Mouse (Mus musculus) embryonic facial prominence, embryonic 12.5 days (tissue): ENCODE results near the gene Fam168a. TPM values are rescaled to one million over a fixed set of nuclear protein-coding genes. Genes with fewer than 3 reads are reported as not detected.
A peak's percentile ranks its signal among the peaks of the same experiment; 100 is the strongest.

Experiments used
- ATAC-seq: fragments of 200-750 bp; cut with Nextera tagmentation; 2 replicates; pipeline ENCODE4 v1.8.0; 2017; ENCODE audit not compliant: insufficient number of reproducible peaks, insufficient read depth, low FRiP score, low TSS enrichment
- H3K27ac ChIP-seq: fragments of 300-500 bp; sonication (generic); 2 replicates; pipeline ENCODE4 v1.5.1; 2016; ENCODE audit warnings: mild to moderate bottlenecking
- H3K27me3 ChIP-seq: fragments of 300-500 bp; sonication (generic); 2 replicates; pipeline ENCODE4 v1.6.1; 2016; ENCODE audit warnings: mild to moderate bottlenecking, moderate library complexity
- H3K36me3 ChIP-seq: fragments of 300-500 bp; sonication (generic); 2 replicates; pipeline ENCODE4 v1.6.1; 2016; ENCODE audit warnings: mild to moderate bottlenecking
- H3K4me1 ChIP-seq: fragments of 300-500 bp; sonication (generic); 2 replicates; pipeline ENCODE4 v1.6.1; 2016
- H3K4me2 ChIP-seq: fragments of 300-500 bp; sonication (generic); replicated peaks from 2 replicates; pipeline ENCODE4 v1.6.1; 2016; ENCODE audit warnings: mild to moderate bottlenecking, moderate library complexity
- H3K4me3 ChIP-seq: fragments of 300-500 bp; sonication (generic); 2 replicates; pipeline ENCODE4 v1.5.1; 2016; ENCODE audit warnings: mild to moderate bottlenecking
- H3K9ac ChIP-seq: fragments of 300-500 bp; sonication (generic); 2 replicates; pipeline ENCODE4 v1.6.1; 2016; ENCODE audit warnings: mild to moderate bottlenecking, moderate library complexity
- H3K9me3 ChIP-seq: fragments of 300-500 bp; sonication (generic); 2 replicates; pipeline ENCODE4 v1.6.1; 2016; ENCODE audit warnings: mild to moderate bottlenecking, moderate library complexity
- WGBS: fragments of 180-500 bp; shearing (Covaris S2); methylation state at CpG from one replicate; pipeline ENCODE4 v1.1.7; 2016; 5-methylcytosine and 5-hydroxymethylcytosine counted together
- polyA plus RNA-seq: library from polyadenylated mRNA; unstranded; fragments of >200 nt; fragmentation: Nextera tagmentation; extraction: Ambion mirVana; gene quantifications from 2 replicates; pipeline ENCODE4 v1.2.1, GENCODE M21; 2016

Fam168a gene
- polyA plus RNA-seq, 1 experiment from 2014 or later: 51.8 TPM

DNA sequence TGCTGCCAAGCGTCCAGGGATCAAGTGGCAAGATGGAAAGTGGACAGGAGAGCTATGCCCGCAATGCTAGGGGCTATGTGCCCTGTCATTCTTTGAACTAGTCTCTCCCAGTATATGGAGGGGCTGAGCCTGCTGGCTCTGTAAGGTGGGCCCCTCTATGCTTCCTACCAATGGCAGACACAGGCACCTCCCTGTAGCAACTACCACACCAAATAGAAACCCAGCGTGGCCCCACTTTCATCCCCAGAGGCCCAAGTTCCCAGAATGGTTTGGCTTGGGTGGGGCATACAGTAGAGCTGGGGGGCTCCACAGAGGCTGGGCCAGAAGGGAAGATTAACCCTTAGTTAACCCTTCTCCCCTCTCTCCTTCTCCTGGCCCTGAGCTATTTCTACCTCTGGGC, 154.0 kb downstream of the Fam168a start:
- ATAC-seq: no peak
- H3K4me1 ChIP-seq: peaks cover 38% of the 10 kb centered on the region

GRCm38 (mm10) chr7:100861209-100861608, 154.8 kb downstream of the Fam168a start:
- H3K4me2 ChIP-seq: no peak overlapping the region
- no peaks in the 10 kb centered on the region for H3K36me3 ChIP-seq
- H3K9me3 ChIP-seq: no peaks in the 10 kb centered on the region
- H3K4me1 ChIP-seq: peaks cover 31% of the 10 kb centered on the region
- no peaks in the 10 kb centered on the region; the same call in 1 of the 2 replicates for H3K27me3 ChIP-seq
- H3K27ac ChIP-seq: no peak overlapping the region
- WGBS: 90% methylated on average over 5 of the region's 5 CpGs
- no peak overlapping the region for H3K4me3 ChIP-seq
- no peak for ATAC-seq
- H3K9ac ChIP-seq: no peak overlapping the region

More for the DNA sequence above, 154.0 kb downstream of the Fam168a start:
- Histone ChIP-seq H3K27ac (no peak overlapping the region), H3K4me2 (no peak overlapping the region), H3K9ac (no peak overlapping the region), H3K4me3 (no peak overlapping the region), H3K27me3 (no peaks in the 10 kb centered on the region; the same call in 1 of the 2 replicates), H3K36me3 (no peaks in the 10 kb centered on the region), H3K9me3 (no peaks in the 10 kb centered on the region)
- 75% methylated on average over 3 of the region's 3 CpGs for WGBS

GRCm38 (mm10) chr7:100862353-100862752, 155.9 kb downstream of the Fam168a start:
- WGBS: 5% methylated on average over 4 of the region's 4 CpGs
- peaks cover 26% of the 10 kb centered on the region for H3K4me1 ChIP-seq

DNA sequence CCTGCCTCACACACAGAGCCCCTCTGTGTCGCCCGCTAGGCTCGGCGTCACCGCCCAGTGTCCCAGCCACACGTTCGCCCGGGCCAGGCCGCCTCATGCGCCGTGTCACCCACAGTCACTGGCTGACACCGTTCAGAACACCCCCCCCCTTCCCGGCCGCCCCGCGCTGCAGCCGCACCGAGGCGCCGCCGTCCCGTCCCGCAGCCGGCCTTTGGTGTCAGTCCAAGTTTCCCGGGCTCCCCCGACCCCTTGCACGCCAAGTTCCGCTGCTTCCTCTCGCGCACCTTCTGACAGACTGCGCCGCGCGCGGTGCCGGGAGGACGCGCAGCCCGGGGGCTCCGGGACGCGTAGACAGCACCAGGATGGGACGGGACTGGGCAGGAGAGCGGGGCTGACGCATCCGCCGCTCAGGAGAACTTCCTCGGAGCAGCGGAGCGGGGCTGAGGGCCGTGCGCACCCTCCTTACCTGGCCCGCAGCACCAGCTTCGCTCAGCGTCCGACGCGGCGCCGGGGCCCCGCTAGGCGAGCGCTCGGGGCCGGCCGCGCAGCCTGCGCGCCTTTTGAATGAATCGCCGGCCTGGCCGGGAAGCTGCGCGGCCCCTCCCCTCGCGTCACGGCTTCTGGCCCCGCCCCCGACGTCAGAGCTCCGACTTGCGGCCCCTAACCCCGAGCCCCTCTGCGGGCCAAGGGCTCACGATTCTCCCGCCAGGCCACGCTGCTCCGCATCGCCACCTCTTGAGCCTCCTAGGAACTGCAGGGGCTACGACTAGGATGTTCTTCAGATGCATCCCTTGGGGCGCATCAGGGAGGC, 156.6 kb downstream of the Fam168a start, which contains the start of gene Relt:
Gene Relt, minus strand, starts transcription at position 619 of the 811 bp plus-strand sequence.
- H3K4me2 ChIP-seq: peak within 1 kb of the TSS; percentile 98
- WGBS: under 1% methylated on average over 84 of the region's 91 CpGs
- H3K9ac ChIP-seq: peak within 1 kb of the TSS; percentile 61
- no peaks in the 10 kb centered on the region for H3K36me3 ChIP-seq
- ATAC-seq: peak; percentile 84
- peak within 1 kb of the TSS; percentile 43; the same call in 1 of the 2 replicates for H3K27ac ChIP-seq
- H3K27me3 ChIP-seq: no peaks in the 10 kb centered on the region; the same call in 1 of the 2 replicates
- peaks cover 21% of the 10 kb centered on the region for H3K4me1 ChIP-seq
- no peaks in the 10 kb centered on the region for H3K9me3 ChIP-seq
- peak within 1 kb of the TSS; percentile 70 for H3K4me3 ChIP-seq

More at GRCm38 (mm10) chr7:100862353-100862752, 155.9 kb downstream of the Fam168a start:
- H3K27ac ChIP-seq: no peak overlapping the region
- H3K4me3 ChIP-seq: peak overlapping the region; percentile 70
- H3K4me2 ChIP-seq: peak overlapping the region; percentile 98
- H3K36me3 ChIP-seq: no peaks in the 10 kb centered on the region
- no peaks in the 10 kb centered on the region for H3K9me3 ChIP-seq
- H3K27me3 ChIP-seq: no peaks in the 10 kb centered on the region; the same call in 1 of the 2 replicates
- peak overlapping the region; percentile 61 for H3K9ac ChIP-seq
- ATAC-seq: peak; percentile 1; the same call in 1 of the 2 replicates

- WGBS: 11% methylated on average over 3 of the region's 3 CpGs
Observed at GRCm38 (mm10) chr7:100866675-100867074, 160.2 kb downstream of the Fam168a start.

GRCm38 (mm10) chr7:100867561-100867960, 161.1 kb downstream of the Fam168a start:
- Histone ChIP-seq H3K27me3 (no peaks in the 10 kb centered on the region), H3K9me3 (no peaks in the 10 kb centered on the region), H3K4me3 (no peak overlapping the region), H3K4me1 (peaks cover 2% of the 10 kb centered on the region; the same call in 1 of the 2 replicates), H3K4me2 (no peak overlapping the region), H3K9ac (no peak overlapping the region), H3K36me3 (peaks cover 13% of the 10 kb centered on the region), H3K27ac (no peak overlapping the region)
- ATAC-seq: no peak
- WGBS: 58% methylated on average over 2 of the region's 2 CpGs

More at GRCm38 (mm10) chr7:100866675-100867074, 160.2 kb downstream of the Fam168a start:
- Histone ChIP-seq H3K4me2 (no peak overlapping the region), H3K36me3 (peaks cover 5% of the 10 kb centered on the region; the same call in 1 of the 2 replicates), H3K27me3 (no peaks in the 10 kb centered on the region; the same call in 1 of the 2 replicates), H3K4me3 (no peak overlapping the region), H3K27ac (no peak overlapping the region), H3K4me1 (peaks cover 11% of the 10 kb centered on the region; the same call in 1 of the 2 replicates), H3K9me3 (no peaks in the 10 kb centered on the region), H3K9ac (no peak overlapping the region)
- no peak for ATAC-seq

DNA sequence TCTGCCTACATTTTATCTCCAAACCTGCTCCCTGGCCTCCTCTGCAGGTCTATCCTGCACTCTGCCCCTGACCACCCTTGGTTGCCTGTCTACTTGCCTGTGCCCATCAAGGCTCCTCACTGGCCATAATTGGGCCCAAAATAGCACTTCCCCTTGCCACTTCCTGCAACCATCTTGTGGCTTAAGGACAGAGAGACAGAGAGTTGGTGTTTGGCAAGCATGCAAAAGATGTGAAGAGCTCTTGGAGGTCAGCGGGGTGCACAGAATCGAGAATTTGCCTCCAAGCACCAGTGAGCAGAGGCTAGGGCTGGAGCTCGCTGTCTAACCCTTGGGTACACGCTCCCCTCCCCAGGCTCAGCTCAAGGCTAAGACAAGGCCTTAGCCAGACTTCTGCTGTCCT, 162.1 kb downstream of the Fam168a start:
- no peak overlapping the region for H3K4me2 ChIP-seq
- H3K4me1 ChIP-seq: no peaks in the 10 kb centered on the region
- ATAC-seq: no peak
- peaks cover 23% of the 10 kb centered on the region for H3K36me3 ChIP-seq
- H3K9me3 ChIP-seq: no peaks in the 10 kb centered on the region
- no peak overlapping the region for H3K27ac ChIP-seq
- 66% methylated on average over 4 of the region's 4 CpGs for WGBS
- no peak overlapping the region for H3K9ac ChIP-seq
- H3K27me3 ChIP-seq: no peaks in the 10 kb centered on the region
- H3K4me3 ChIP-seq: no peak overlapping the region

DNA sequence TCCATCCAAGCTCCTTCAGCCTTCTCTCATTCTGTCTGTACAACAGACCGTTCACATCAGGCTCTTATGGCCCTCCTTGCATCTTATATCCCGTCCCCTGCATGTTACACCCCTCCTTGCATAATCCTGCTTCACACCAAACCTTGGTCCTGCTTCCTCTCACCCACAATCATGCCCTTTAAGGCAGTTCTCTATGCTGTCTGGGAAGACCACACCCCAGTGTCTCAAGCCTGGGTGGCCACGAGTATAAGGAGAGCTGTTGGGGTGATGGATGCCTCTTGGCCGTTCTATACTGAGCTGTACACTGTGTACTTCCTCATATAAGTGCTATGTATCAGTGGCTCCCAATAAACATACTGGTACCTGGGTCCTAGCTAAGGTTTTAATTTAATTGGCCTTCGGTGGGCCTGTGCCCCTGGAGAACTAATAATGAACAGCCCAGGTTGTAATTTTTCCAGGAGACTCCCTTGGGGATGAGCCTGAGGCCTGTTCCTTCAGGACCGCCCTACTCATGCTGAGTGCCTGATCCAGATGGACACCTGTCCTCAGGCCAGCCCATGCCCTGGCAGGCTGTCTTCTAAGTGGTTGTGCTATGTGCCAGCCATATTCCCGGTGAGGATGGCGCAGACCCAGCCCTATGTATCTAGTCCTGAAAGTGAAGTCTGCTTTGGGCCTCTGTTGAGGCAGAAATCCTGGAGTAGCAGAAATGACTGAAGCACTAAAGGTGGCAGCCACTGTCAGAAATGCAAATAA, 163.6 kb downstream of the Fam168a start:
- Histone ChIP-seq H3K27ac (no peak overlapping the region), H3K9ac (no peak overlapping the region), H3K4me3 (no peak overlapping the region), H3K4me1 (no peaks in the 10 kb centered on the region), H3K4me2 (no peak overlapping the region), H3K27me3 (no peaks in the 10 kb centered on the region), H3K36me3 (peaks cover 37% of the 10 kb centered on the region), H3K9me3 (no peaks in the 10 kb centered on the region)
- WGBS: 87% methylated on average over 8 of the region's 8 CpGs
- ATAC-seq: no peak

DNA sequence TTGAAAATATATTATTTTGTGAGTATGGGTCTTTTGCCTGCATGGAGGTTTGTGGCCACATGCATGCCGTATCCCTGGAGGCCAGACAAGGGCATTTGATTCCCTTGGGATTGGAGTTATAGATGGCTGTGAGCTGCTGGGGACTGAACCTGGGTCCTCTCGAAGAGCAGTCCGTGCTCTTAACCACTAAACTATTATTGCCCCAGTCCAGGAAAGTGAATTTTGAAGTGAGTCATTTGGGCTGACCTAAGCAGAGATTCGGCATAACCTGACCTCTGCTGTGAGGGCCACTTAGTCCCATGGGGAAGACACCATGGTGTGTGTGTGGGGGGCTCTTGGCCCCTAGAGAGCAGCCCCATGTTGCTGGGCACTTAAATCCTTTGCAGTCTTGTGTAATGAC, 164.9 kb downstream of the Fam168a start:
- no peaks in the 10 kb centered on the region for H3K27me3 ChIP-seq
- H3K9me3 ChIP-seq: no peaks in the 10 kb centered on the region
- H3K27ac ChIP-seq: no peak overlapping the region
- H3K9ac ChIP-seq: no peak overlapping the region
- ATAC-seq: no peak
- H3K4me1 ChIP-seq: no peaks in the 10 kb centered on the region
- H3K4me2 ChIP-seq: no peak overlapping the region
- H3K4me3 ChIP-seq: no peak overlapping the region
- 82% methylated on average over 4 of the region's 4 CpGs for WGBS
- peaks cover 47% of the 10 kb centered on the region for H3K36me3 ChIP-seq

DNA sequence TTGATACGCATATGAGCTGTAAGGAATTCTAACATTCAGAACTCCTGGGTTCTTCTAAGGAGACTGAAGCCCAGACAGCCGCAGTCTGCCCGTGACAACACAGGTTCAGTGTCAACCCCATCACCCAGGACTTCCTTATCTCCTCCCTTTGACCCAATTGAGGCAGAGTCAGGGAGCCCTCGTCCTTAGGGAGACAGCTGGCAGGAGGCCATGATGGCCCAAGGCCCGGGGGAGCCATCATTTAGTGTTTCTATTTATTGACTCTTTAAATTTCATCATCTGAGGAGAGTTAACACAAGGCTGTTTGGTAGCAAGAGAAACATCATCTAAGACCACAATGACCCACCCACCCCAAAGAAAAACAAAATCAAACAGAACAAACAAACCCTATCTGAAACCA, 165.5 kb downstream of the Fam168a start:
- Histone ChIP-seq H3K9me3 (no peaks in the 10 kb centered on the region), H3K4me1 (no peaks in the 10 kb centered on the region), H3K4me2 (no peak overlapping the region), H3K9ac (no peak overlapping the region), H3K36me3 (peaks cover 52% of the 10 kb centered on the region), H3K27ac (no peak overlapping the region), H3K4me3 (no peak overlapping the region), H3K27me3 (no peaks in the 10 kb centered on the region)
- no peak for ATAC-seq
- 88% methylated on average over 5 of the region's 5 CpGs for WGBS

DNA sequence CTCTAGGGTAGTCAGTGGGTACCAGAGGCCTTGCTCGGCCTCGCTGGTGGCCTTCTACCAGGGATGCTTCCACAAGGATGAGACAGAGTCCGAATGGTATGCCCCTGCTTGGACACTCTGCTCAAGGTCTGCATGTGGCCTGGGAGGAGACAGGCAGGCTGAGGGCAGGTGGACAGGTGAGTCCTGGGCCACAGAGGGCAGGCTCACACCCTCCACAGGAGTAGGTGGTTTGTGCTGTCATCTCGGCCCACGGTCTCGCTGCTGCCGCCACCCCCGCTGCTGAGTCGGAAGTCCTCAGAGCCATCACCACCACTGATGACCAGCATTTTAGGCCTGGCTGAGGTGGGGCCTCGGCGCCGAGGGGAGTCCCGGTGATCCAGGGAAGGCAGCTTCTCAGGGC, 166.8 kb downstream of the Fam168a start:
- Histone ChIP-seq H3K4me2 (no peak overlapping the region), H3K4me3 (no peak overlapping the region), H3K27ac (no peak overlapping the region), H3K4me1 (no peaks in the 10 kb centered on the region), H3K36me3 (peaks cover 65% of the 10 kb centered on the region), H3K9me3 (no peaks in the 10 kb centered on the region), H3K27me3 (no peaks in the 10 kb centered on the region), H3K9ac (no peak overlapping the region)
- no peak for ATAC-seq
- 88% methylated on average over 13 of the region's 13 CpGs for WGBS
